Mouse (Mus musculus) midbrain, embryonic 11.5 days (tissue): Measurements from ENCODE around the gene Notch2. TPM values are rescaled to one million over a fixed set of nuclear protein-coding genes. Genes with fewer than 3 reads are reported as not detected.

Source experiments
- ATAC-seq: fragments of 200-750 bp; cut with Nextera tagmentation; 2 replicates; pipeline ENCODE4 v1.8.0; 2017; ENCODE audit warnings: moderate TSS enrichment, moderate library complexity; ENCODE audit not compliant: low FRiP score
- DNase-seq: peaks from one replicate; pipeline ENCODE4 v3.0.0; 2015; ENCODE audit warnings: low spot score; ENCODE audit errors: missing footprints
- H3K27ac ChIP-seq: fragments of 300-500 bp; sonication (generic); 2 replicates; pipeline ENCODE4 v1.5.1; 2014; ENCODE audit warnings: low read depth, low read length
- H3K27me3 ChIP-seq: fragments of 300-500 bp; sonication (generic); 2 replicates; pipeline ENCODE4 v1.6.1; 2014; ENCODE audit warnings: mild to moderate bottlenecking, low read length, moderate library complexity, mixed read lengths; ENCODE audit not compliant: control insufficient read depth, insufficient read depth
- H3K36me3 ChIP-seq: fragments of 300-500 bp; sonication (generic); 2 replicates; pipeline ENCODE4 v1.6.1; 2014; ENCODE audit warnings: mild to moderate bottlenecking, low read length, moderate library complexity, mixed read lengths; ENCODE audit not compliant: control insufficient read depth, insufficient read depth
- H3K4me1 ChIP-seq: fragments of 300-500 bp; sonication (generic); 2 replicates; pipeline ENCODE4 v1.6.1; 2014; ENCODE audit warnings: low read length; ENCODE audit not compliant: control insufficient read depth, insufficient read depth
- H3K4me2 ChIP-seq: fragments of 300-500 bp; sonication (generic); 2 replicates; pipeline ENCODE4 v1.6.1; 2014; ENCODE audit warnings: mild to moderate bottlenecking, moderate library complexity
- H3K4me3 ChIP-seq: fragments of 300-500 bp; sonication (generic); 2 replicates; pipeline ENCODE4 v1.5.1; 2014; ENCODE audit warnings: low read depth, low read length
- H3K9ac ChIP-seq: fragments of 300-500 bp; sonication (generic); 2 replicates; pipeline ENCODE4 v1.6.1; 2014; ENCODE audit warnings: low read length
- H3K9me3 ChIP-seq: fragments of 300-500 bp; sonication (generic); 2 replicates; pipeline ENCODE4 v1.6.1; 2016; ENCODE audit warnings: low read length; ENCODE audit not compliant: control insufficient read depth
- WGBS: fragments of 180-500 bp; shearing (Covaris S2); extraction: QIAGEN DNeasy Blood & Tissue Kit; methylation state at CpG from one replicate; pipeline ENCODE4 v1.1.7; 2014; 5-methylcytosine and 5-hydroxymethylcytosine counted together
- polyA plus RNA-seq: library from polyadenylated mRNA; unstranded; fragments of >200 nt; fragmentation: Nextera tagmentation; extraction: Ambion mirVana; gene quantifications from 2 replicates; pipeline ENCODE4 v1.2.1, GENCODE M21; 2014

The Notch2 gene
- 17.0 and 17.6 TPM in 2 replicates for polyA plus RNA-seq

- H3K27ac ChIP-seq: peak within 1 kb of the TSS; percentile 60
- peak; percentile 99 for DNase-seq
- peak within 1 kb of the TSS; percentile 80 for H3K4me3 ChIP-seq
- peak within 1 kb of the TSS; percentile 80 for H3K4me2 ChIP-seq
- WGBS: under 1% methylated on average over 89 of the region's 95 CpGs
- peak within 1 kb of the TSS; percentile 81 for H3K9ac ChIP-seq
- ATAC-seq: peak; percentile 87
- H3K4me1 ChIP-seq: peaks cover 22% of the 10 kb centered on the region
- H3K36me3 ChIP-seq: no peaks in the 10 kb centered on the region
- H3K27me3 ChIP-seq: 0 out of 2 replicates have a peak, but pooled peaks cover 2% of the 10 kb centered on the region
- H3K9me3 ChIP-seq: no peaks in the 10 kb centered on the region
These were observed at the start of gene Notch2 for GRCm38 (mm10) chr3:98013401-98014281. Gene Notch2 (plus strand): TSS chr3:98013527.

- H3K27ac ChIP-seq: no peak overlapping the region
- peaks cover 2% of the 10 kb centered on the region; the same call in 1 of the 2 replicates for H3K4me1 ChIP-seq
- no peak overlapping the region for H3K4me3 ChIP-seq
- H3K27me3 ChIP-seq: no peaks in the 10 kb centered on the region
- 86% methylated on average over 14 of the region's 14 CpGs for WGBS
- no peak for ATAC-seq
- no peaks in the 10 kb centered on the region for H3K36me3 ChIP-seq
- no peak for DNase-seq
- no peak overlapping the region for H3K4me2 ChIP-seq
- no peak overlapping the region for H3K9ac ChIP-seq
- no peaks in the 10 kb centered on the region for H3K9me3 ChIP-seq
These were observed 48.4 kb upstream of the Notch2 start for GRCm38 (mm10) chr3:97964878-97965353.

- Histone ChIP-seq H3K27me3 (no peaks in the 10 kb centered on the region), H3K9ac (no peak overlapping the region), H3K4me1 (no peaks in the 10 kb centered on the region), H3K36me3 (no peaks in the 10 kb centered on the region), H3K4me3 (no peak overlapping the region), H3K9me3 (no peaks in the 10 kb centered on the region), H3K4me2 (no peak overlapping the region), H3K27ac (no peak overlapping the region)
- 58% methylated on average over 2 of the region's 2 CpGs for WGBS
- DNase-seq (no peak), ATAC-seq (no peak)
These were observed 45.7 kb upstream of the Notch2 start for GRCm38 (mm10) chr3:97967627-97968026.

GRCm38 (mm10) chr3:97968191-97968590 is 45.1 kb upstream of the Notch2 start:
- ATAC-seq: no peak
- Histone ChIP-seq H3K36me3 (no peaks in the 10 kb centered on the region), H3K4me2 (no peak overlapping the region), H3K4me3 (no peak overlapping the region), H3K9ac (no peak overlapping the region), H3K27ac (no peak overlapping the region), H3K27me3 (no peaks in the 10 kb centered on the region), H3K4me1 (no peaks in the 10 kb centered on the region), H3K9me3 (no peaks in the 10 kb centered on the region)
- 93% methylated on average over 2 of the region's 2 CpGs for WGBS
- DNase-seq: no peak

- H3K4me3 ChIP-seq: no peak overlapping the region
- H3K27ac ChIP-seq: no peak overlapping the region
- H3K4me2 ChIP-seq: no peak overlapping the region
- ATAC-seq (no peak), DNase-seq (no peak)
- H3K36me3 ChIP-seq: no peaks in the 10 kb centered on the region
- no peaks in the 10 kb centered on the region for H3K27me3 ChIP-seq
- no peaks in the 10 kb centered on the region for H3K4me1 ChIP-seq
- 86% methylated on average over 1 of the region's 1 CpGs for WGBS
- H3K9ac ChIP-seq: no peak overlapping the region
- H3K9me3 ChIP-seq: no peaks in the 10 kb centered on the region
These were observed 44.3 kb upstream of the Notch2 start for GRCm38 (mm10) chr3:97969019-97969418.

GRCm38 (mm10) chr3:97971117-97971516 is 42.2 kb upstream of the Notch2 start:
- H3K4me2 ChIP-seq: no peak overlapping the region
- peaks cover 2% of the 10 kb centered on the region; the same call in 1 of the 2 replicates for H3K9me3 ChIP-seq
- H3K9ac ChIP-seq: no peak overlapping the region
- no peak for ATAC-seq
- no peaks in the 10 kb centered on the region for H3K36me3 ChIP-seq
- H3K27me3 ChIP-seq: no peaks in the 10 kb centered on the region
- DNase-seq: no peak
- WGBS: 26% methylated on average over 7 of the region's 7 CpGs
- no peak overlapping the region for H3K27ac ChIP-seq
- no peak overlapping the region for H3K4me3 ChIP-seq
- H3K4me1 ChIP-seq: no peaks in the 10 kb centered on the region

- Histone ChIP-seq H3K9ac (no peak overlapping the region), H3K4me2 (no peak overlapping the region), H3K27ac (no peak overlapping the region), H3K4me3 (no peak overlapping the region), H3K9me3 (peaks cover 2% of the 10 kb centered on the region; the same call in 1 of the 2 replicates), H3K27me3 (no peaks in the 10 kb centered on the region), H3K36me3 (no peaks in the 10 kb centered on the region), H3K4me1 (no peaks in the 10 kb centered on the region)
- no peak for DNase-seq
- WGBS: 62% methylated on average over 5 of the region's 5 CpGs
- peak; percentile 22; the same call in 1 of the 2 replicates for ATAC-seq
These were observed 41.1 kb upstream of the Notch2 start for GRCm38 (mm10) chr3:97972200-97972599.

- Histone ChIP-seq H3K36me3 (no peaks in the 10 kb centered on the region), H3K4me2 (no peak overlapping the region), H3K27me3 (no peaks in the 10 kb centered on the region), H3K4me1 (no peaks in the 10 kb centered on the region), H3K4me3 (no peak overlapping the region), H3K27ac (no peak overlapping the region), H3K9me3 (peaks cover 2% of the 10 kb centered on the region; the same call in 1 of the 2 replicates), H3K9ac (no peak overlapping the region)
- WGBS: 74% methylated on average over 4 of the region's 4 CpGs
- no peak for ATAC-seq
- no peak for DNase-seq
These were observed 40.6 kb upstream of the Notch2 start for GRCm38 (mm10) chr3:97972707-97973106.

GRCm38 (mm10) chr3:97973306-97973705 is 40.0 kb upstream of the Notch2 start:
- Histone ChIP-seq H3K36me3 (no peaks in the 10 kb centered on the region), H3K9ac (no peak overlapping the region), H3K4me1 (no peaks in the 10 kb centered on the region), H3K27me3 (no peaks in the 10 kb centered on the region), H3K4me2 (no peak overlapping the region), H3K4me3 (no peak overlapping the region), H3K27ac (no peak overlapping the region), H3K9me3 (peaks cover 2% of the 10 kb centered on the region; the same call in 1 of the 2 replicates)
- WGBS: 38% methylated on average over 2 of the region's 2 CpGs
- no peak for ATAC-seq
- no peak for DNase-seq
